Mouse (Mus musculus) kidney, postnatal 36 days (tissue): Measurements from ENCODE around the gene Gmpr2.

Experiments used
- DNase-seq, 2 experiments: peaks; one replicate each; pipeline ENCODE4 v3.0.0; 2021 to 2022; ENCODE audit warnings: mixed read lengths in 2 of 2

The Gmpr2 gene

DNA sequence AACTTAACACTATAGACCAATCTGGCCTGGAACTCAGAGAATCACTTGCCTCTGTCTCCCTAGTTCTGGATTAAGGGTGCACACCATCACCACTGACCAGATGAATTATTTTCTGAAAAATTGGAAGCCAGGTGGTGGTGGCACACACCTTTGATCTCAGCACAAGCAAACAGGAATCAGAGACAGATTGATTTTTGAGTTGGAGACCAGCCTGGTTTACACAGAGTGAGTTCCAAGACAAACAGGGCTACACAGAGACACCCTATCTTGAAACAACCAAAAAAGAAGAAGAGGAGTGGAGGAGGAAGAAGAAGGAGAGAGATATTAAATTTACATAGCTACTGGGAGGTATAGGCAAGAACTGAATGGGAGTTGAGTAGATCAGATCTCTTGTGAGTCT, 54.5 kb downstream of the Gmpr2 start:
- no peak for DNase-seq

DNA sequence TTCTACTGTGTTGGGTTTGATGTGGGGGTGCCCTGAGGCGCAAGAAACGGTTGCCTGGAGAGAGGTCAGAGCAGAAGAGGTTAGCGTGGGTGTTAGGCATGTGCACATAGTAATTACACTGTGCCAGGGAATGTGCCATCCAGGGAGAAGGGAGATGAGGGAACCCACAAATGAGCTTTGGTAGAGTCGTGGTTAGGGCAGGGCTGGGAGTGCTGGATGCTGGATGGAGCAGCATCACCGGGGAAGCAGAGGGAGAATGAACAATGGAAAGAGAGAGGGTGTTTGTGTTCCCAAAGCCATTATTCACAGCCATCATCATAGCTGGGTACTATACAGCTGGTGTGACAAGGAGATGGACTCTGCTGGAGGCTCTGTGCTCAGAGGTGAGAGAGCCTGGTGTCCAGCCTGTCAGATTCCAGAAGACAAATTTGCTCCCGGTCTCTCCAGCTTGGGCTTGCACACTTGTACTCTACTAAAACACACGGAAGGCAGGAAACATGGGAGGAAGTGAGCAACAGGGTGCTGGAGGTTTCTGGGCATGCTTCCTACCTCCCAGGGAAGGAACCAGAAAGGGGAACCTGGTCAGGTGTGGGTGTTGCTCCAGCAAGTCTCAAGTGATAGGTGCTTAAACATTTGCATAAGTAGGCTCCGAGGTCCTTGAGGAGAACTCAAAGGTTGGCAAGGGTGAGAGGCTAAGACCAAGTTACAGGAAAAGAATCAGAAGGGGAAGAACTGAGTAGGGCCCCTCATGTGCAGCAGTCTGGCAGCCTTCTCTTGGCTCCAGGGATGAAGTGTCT, 56.3 kb downstream of the Gmpr2 start:
- DNase-seq, result no peak
